Mouse (Mus musculus): ENCODE results near the gene Wwc1. TPM values are rescaled to one million over a fixed set of nuclear protein-coding genes. Genes with fewer than 3 reads are reported as not detected.

Wwc1 gene
- polyA plus RNA-seq, 1 experiment from 2014 or later, result 2.0 TPM

DNA sequence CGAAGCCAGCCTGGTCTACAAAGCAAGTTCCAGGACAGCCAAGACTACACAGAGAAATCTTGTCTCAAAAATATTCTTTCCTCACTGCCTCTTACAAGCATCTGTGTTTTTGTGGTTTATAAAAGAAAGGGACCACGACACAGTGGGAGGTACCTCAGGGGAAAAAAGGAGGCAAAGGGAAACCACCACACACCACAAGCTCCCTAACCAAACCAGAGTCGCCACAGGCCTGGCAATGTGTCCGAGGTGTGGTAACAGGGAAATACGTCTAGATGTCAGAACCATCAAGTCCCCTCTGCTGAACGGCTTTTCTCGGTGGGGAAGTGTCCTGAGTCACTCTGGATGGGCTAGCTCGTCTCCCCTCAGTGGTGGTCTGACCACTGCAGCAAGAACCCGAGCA is 80.4 kb downstream of the Wwc1 start:
- H3K4me1 ChIP-seq (ENCODE audit: control insufficient read depth in 2 of 2, insufficient read depth in 2 of 2, low read length in 2 of 2), result no peaks in the 10 kb centered on the region
- H3K9me3 ChIP-seq (ENCODE audit: control insufficient read depth, low read length), result no peaks in the 10 kb centered on the region
- H3K4me2 ChIP-seq (ENCODE audit: low read length), result no peak overlapping the region
- no peak overlapping the region for H3K4me3 ChIP-seq (ENCODE audit: control insufficient read depth in 1 of 2, insufficient read depth in 1 of 2, low read depth in 1 of 2, low read length in 2 of 2)
- H3K9ac ChIP-seq (ENCODE audit: low read length), result no peak overlapping the region
- WGBS, result 77% methylated on average over 9 of the region's 9 CpGs
- no peaks in the 10 kb centered on the region for H3K36me3 ChIP-seq (ENCODE audit: control insufficient read depth, insufficient read depth, low read length)
- no peak overlapping the region for H3K27ac ChIP-seq (replicated peaks in 1 of 2; ENCODE audit: control insufficient read depth in 1 of 2, insufficient read depth in 1 of 2, low read depth in 2 of 2, low read length in 2 of 2)
- ATAC-seq (ENCODE audit: insufficient number of reproducible peaks, insufficient read depth, low FRiP score, low read depth), result no peak
- no peaks in the 10 kb centered on the region for H3K27me3 ChIP-seq (ENCODE audit: control insufficient read depth, insufficient read depth, low read length)

DNA sequence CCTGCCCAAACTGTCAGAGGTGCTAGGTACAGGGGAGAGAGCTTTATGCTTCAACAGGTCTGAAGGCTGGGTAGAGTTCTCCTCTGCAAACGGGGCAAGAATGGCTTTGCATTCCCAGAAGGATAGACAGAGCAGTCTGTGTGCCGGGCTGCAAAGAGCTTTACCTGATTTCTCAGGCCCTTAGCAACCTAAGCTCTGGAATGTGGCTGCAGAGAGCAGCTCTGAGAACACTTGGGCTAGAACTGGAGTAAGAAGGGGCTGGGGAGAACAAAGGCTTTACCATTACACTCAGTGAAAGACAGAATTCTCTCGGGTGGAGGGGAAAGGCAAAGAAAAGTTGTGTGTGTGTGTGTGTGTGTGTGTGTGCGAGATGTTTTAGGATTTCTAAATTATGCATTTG is 86.9 kb downstream of the Wwc1 start:
- no peaks in the 10 kb centered on the region for H3K27me3 ChIP-seq (ENCODE audit: control insufficient read depth, insufficient read depth, low read length)
- peaks cover 15 to 16% of the 10 kb centered on the region in 2 experiments for H3K4me1 ChIP-seq (ENCODE audit: control insufficient read depth in 2 of 2, insufficient read depth in 2 of 2, low read length in 2 of 2)
- H3K4me2 ChIP-seq (ENCODE audit: low read length), result peak overlapping the region; percentile 43; the same call in 1 of the 2 replicates
- peak overlapping the region; percentile 35 for H3K9ac ChIP-seq (ENCODE audit: low read length)
- no peaks in the 10 kb centered on the region for H3K36me3 ChIP-seq (ENCODE audit: control insufficient read depth, insufficient read depth, low read length)
- ATAC-seq (ENCODE audit: insufficient number of reproducible peaks, insufficient read depth, low FRiP score, low read depth), result no peak
- H3K4me3 ChIP-seq (ENCODE audit: control insufficient read depth in 1 of 2, insufficient read depth in 1 of 2, low read depth in 1 of 2, low read length in 2 of 2), result no peak overlapping the region
- H3K9me3 ChIP-seq (ENCODE audit: control insufficient read depth, low read length), result no peaks in the 10 kb centered on the region
- peak overlapping the region; percentile 75 to 76 for H3K27ac ChIP-seq (replicated peaks in 1 of 2; ENCODE audit: control insufficient read depth in 1 of 2, insufficient read depth in 1 of 2, low read depth in 2 of 2, low read length in 2 of 2)
- WGBS, result 41% methylated on average over 4 of the region's 4 CpGs

DNA sequence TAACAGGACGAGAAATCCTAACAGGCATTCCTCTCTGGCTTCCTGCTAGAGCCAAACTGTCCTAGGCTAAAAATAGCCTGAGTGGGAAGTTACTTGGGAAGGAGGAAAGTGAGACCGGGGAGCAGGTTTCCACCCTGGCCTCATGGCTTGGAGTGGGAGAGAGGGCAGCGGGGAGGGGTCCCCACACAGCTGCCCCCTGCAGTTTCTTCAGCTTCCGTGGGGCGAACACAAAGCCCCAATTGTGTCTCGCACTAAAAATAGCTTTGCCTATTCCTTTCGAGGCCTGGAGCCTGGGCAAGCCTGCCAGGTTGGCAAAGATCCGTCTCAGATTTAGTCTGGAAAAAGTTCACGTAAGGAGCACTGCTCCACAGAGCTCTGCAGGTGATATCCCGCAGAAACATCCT is 87.3 kb downstream of the Wwc1 start:
- peak overlapping the region; percentile 43 for H3K4me2 ChIP-seq (ENCODE audit: low read length)
- peak overlapping the region; percentile 35 for H3K9ac ChIP-seq (ENCODE audit: low read length)
- H3K27ac ChIP-seq (replicated peaks in 1 of 2; ENCODE audit: control insufficient read depth in 1 of 2, insufficient read depth in 1 of 2, low read depth in 2 of 2, low read length in 2 of 2), result peak overlapping the region; percentile 75 to 76
- no peaks in the 10 kb centered on the region for H3K36me3 ChIP-seq (ENCODE audit: control insufficient read depth, insufficient read depth, low read length)
- H3K9me3 ChIP-seq (ENCODE audit: control insufficient read depth, low read length), result no peaks in the 10 kb centered on the region
- H3K4me3 ChIP-seq (ENCODE audit: control insufficient read depth in 1 of 2, insufficient read depth in 1 of 2, low read depth in 1 of 2, low read length in 2 of 2), result no peak overlapping the region
- peaks cover 15 to 16% of the 10 kb centered on the region in 2 experiments for H3K4me1 ChIP-seq (ENCODE audit: control insufficient read depth in 2 of 2, insufficient read depth in 2 of 2, low read length in 2 of 2)
- WGBS, result 14% methylated on average over 10 of the region's 10 CpGs
- peak; percentile 18; the same call in 1 of the 2 replicates for ATAC-seq (ENCODE audit: insufficient number of reproducible peaks, insufficient read depth, low FRiP score, low read depth)
- H3K27me3 ChIP-seq (ENCODE audit: control insufficient read depth, insufficient read depth, low read length), result no peaks in the 10 kb centered on the region

DNA sequence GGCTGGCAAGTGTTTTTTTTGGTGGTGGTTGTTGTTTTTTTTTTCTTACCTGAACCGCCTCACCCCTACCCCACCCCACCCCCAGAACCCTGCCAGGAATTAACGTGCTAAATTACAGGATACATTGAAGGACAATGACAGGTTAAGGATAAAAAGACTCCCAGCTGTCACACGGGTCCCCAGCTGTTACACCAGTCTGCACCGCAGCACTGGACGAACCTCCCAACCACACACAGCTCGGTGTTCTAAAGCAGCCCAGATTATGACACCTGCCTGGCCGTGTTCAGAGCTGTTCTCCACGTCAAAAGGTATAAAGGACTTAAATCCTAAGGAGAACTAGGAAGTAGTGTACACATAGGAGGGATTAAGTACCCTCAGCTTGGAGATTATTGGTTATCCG is 88.0 kb downstream of the Wwc1 start:
- peak overlapping the region in 1 of 2 experiments; percentile 75; a peak in 3 of 4 replicates for H3K27ac ChIP-seq (replicated peaks in 1 of 2; ENCODE audit: control insufficient read depth in 1 of 2, insufficient read depth in 1 of 2, low read depth in 2 of 2, low read length in 2 of 2)

DNA sequence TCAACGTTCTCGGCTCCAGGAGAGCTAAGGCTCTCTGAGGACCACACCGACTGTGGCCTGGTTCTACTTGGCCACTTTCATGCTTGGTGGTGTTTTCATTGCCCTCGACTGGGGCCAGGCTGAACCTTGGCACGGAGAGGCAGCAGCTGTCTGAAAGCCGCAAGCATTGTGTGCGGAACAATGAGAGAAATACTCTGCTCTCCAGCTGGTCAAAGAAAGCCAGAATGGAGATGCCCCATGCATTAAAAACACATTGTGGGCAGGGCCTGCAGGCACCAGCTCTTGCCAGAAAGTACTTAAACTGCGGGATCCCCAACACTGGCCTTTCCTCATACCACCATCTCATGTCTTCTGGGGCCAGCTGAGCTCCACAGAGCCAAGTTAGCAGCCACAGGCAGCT is 91.5 kb downstream of the Wwc1 start:
- no peak overlapping the region for H3K4me3 ChIP-seq (ENCODE audit: control insufficient read depth in 1 of 2, insufficient read depth in 1 of 2, low read depth in 1 of 2, low read length in 2 of 2)
- H3K9me3 ChIP-seq (ENCODE audit: control insufficient read depth, low read length), result no peaks in the 10 kb centered on the region
- peaks cover 15% of the 10 kb centered on the region in 2 experiments for H3K4me1 ChIP-seq (ENCODE audit: control insufficient read depth in 2 of 2, insufficient read depth in 2 of 2, low read length in 2 of 2)
- no peaks in the 10 kb centered on the region for H3K27me3 ChIP-seq (ENCODE audit: control insufficient read depth, insufficient read depth, low read length)
- 81% methylated on average over 8 of the region's 8 CpGs for WGBS
- no peak overlapping the region for H3K4me2 ChIP-seq (ENCODE audit: low read length)
- H3K9ac ChIP-seq (ENCODE audit: low read length), result no peak overlapping the region
- H3K27ac ChIP-seq (replicated peaks in 1 of 2; ENCODE audit: control insufficient read depth in 1 of 2, insufficient read depth in 1 of 2, low read depth in 2 of 2, low read length in 2 of 2), result no peak overlapping the region
- no peak for ATAC-seq (ENCODE audit: insufficient number of reproducible peaks, insufficient read depth, low FRiP score, low read depth)
- H3K36me3 ChIP-seq (ENCODE audit: control insufficient read depth, insufficient read depth, low read length), result no peaks in the 10 kb centered on the region

More for the DNA sequence above, 88.0 kb downstream of the Wwc1 start:
- no peak overlapping the region for H3K4me2 ChIP-seq (ENCODE audit: low read length)
- H3K36me3 ChIP-seq (ENCODE audit: control insufficient read depth, insufficient read depth, low read length), result no peaks in the 10 kb centered on the region
- H3K4me1 ChIP-seq (ENCODE audit: control insufficient read depth in 2 of 2, insufficient read depth in 2 of 2, low read length in 2 of 2), result peaks cover 15 to 16% of the 10 kb centered on the region in 2 experiments
- H3K9ac ChIP-seq (ENCODE audit: low read length), result peak overlapping the region; percentile 35; the same call in 1 of the 2 replicates
- no peaks in the 10 kb centered on the region for H3K9me3 ChIP-seq (ENCODE audit: control insufficient read depth, low read length)
- no peak overlapping the region for H3K4me3 ChIP-seq (ENCODE audit: control insufficient read depth in 1 of 2, insufficient read depth in 1 of 2, low read depth in 1 of 2, low read length in 2 of 2)
- ATAC-seq (ENCODE audit: insufficient number of reproducible peaks, insufficient read depth, low FRiP score, low read depth), result no peak
- WGBS, result 67% methylated on average over 9 of the region's 9 CpGs
- H3K27me3 ChIP-seq (ENCODE audit: control insufficient read depth, insufficient read depth, low read length), result no peaks in the 10 kb centered on the region

DNA sequence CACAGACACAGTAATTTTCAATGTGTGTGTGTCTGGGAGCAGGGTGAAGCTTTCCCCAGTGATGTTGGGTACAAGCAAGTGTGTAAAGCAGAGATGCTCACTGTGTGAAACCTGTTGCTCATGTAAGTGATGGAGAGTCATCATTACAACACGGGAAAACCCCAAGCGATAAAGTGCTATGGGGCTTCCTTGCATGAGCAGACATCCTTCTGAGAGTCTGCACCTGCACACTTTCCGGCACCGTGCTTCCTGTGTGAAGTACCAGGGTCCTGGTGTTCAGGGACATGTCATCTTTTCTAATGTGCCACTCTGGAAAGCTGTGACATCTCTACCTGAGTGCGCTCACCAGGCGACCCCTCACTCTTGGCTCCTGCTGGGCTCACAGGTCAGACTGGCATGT is 97.5 kb downstream of the Wwc1 start:
- Histone ChIP-seq H3K4me2 (ENCODE audit: low read length) (no peak overlapping the region), H3K9ac (ENCODE audit: low read length) (no peak overlapping the region), H3K36me3 (ENCODE audit: control insufficient read depth, insufficient read depth, low read length) (no peaks in the 10 kb centered on the region), H3K27me3 (ENCODE audit: control insufficient read depth, insufficient read depth, low read length) (no peaks in the 10 kb centered on the region), H3K9me3 (ENCODE audit: control insufficient read depth, low read length) (no peaks in the 10 kb centered on the region), H3K27ac (replicated peaks in 1 of 2; ENCODE audit: control insufficient read depth in 1 of 2, insufficient read depth in 1 of 2, low read depth in 2 of 2, low read length in 2 of 2) (no peak overlapping the region), H3K4me1 (ENCODE audit: control insufficient read depth in 2 of 2, insufficient read depth in 2 of 2, low read length in 2 of 2) (peaks cover 13% of the 10 kb centered on the region in 2 experiments), H3K4me3 (ENCODE audit: control insufficient read depth in 1 of 2, insufficient read depth in 1 of 2, low read depth in 1 of 2, low read length in 2 of 2) (no peak overlapping the region)
- 88% methylated on average over 6 of the region's 6 CpGs for WGBS
- no peak for ATAC-seq (ENCODE audit: insufficient number of reproducible peaks, insufficient read depth, low FRiP score, low read depth)

DNA sequence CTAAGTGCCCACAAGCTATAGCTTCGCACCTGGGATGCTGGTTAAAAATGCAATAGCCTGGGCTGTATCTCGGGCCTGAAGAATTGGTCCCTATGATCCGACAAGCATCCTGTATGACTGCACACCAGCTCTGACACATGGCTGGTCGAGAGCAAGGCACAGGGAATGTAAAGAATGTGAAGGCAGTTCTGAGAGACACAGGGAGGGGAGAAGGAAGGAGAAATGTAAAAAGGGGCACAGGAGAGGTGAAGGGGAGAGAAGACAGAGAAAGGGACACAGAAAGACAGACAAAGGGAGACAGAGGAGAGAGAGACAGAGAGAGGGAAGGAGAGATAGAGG is 101.8 kb downstream of the Wwc1 start:
- H3K27me3 ChIP-seq (ENCODE audit: control insufficient read depth, insufficient read depth, low read length), result no peaks in the 10 kb centered on the region; the same call in none of the 2 replicates
- no peaks in the 10 kb centered on the region for H3K36me3 ChIP-seq (ENCODE audit: control insufficient read depth, insufficient read depth, low read length)
- ATAC-seq (ENCODE audit: insufficient number of reproducible peaks, insufficient read depth, low FRiP score, low read depth), result peak; percentile 10; the same call in 1 of the 2 replicates
- 22% methylated on average over 4 of the region's 4 CpGs for WGBS
- H3K27ac ChIP-seq (replicated peaks in 1 of 2; ENCODE audit: control insufficient read depth in 1 of 2, insufficient read depth in 1 of 2, low read depth in 2 of 2, low read length in 2 of 2), result peak overlapping the region in 1 of 2 experiments; percentile 57; a peak in 1 of 4 replicates
- no peak overlapping the region for H3K4me2 ChIP-seq (ENCODE audit: low read length)
- H3K9me3 ChIP-seq (ENCODE audit: control insufficient read depth, low read length), result no peaks in the 10 kb centered on the region
- H3K4me1 ChIP-seq (ENCODE audit: control insufficient read depth in 2 of 2, insufficient read depth in 2 of 2, low read length in 2 of 2), result peaks cover 24 to 28% of the 10 kb centered on the region in 2 experiments
- no peak overlapping the region for H3K4me3 ChIP-seq (ENCODE audit: control insufficient read depth in 1 of 2, insufficient read depth in 1 of 2, low read depth in 1 of 2, low read length in 2 of 2)
- H3K9ac ChIP-seq (ENCODE audit: low read length), result no peak overlapping the region
